Mouse (Mus musculus) cerebellum, postnatal 36 days (tissue): Measurements from ENCODE around the gene Kmt2a.
"Not testable (repeated sequence)": the region's sequence is repeated elsewhere in the genome, so short reads cannot be mapped to it uniquely, and the experiment has no call there.

ENCODE experiments used
- DNase-seq, 2 experiments: peaks; one replicate each; pipeline ENCODE4 v3.0.0; 2021 to 2022; ENCODE audit warnings: mixed read lengths in 2 of 2

Kmt2a gene

GRCm38 (mm10) chr9:44814179-44814578, 66.9 kb downstream of the Kmt2a start:
- DNase-seq = no peak

GRCm38 (mm10) chr9:44810316-44810715, 70.8 kb downstream of the Kmt2a start:
- no peak for DNase-seq

- DNase-seq = no peak
These were observed 73.3 kb downstream of the Kmt2a start for GRCm38 (mm10) chr9:44807778-44808177.

GRCm38 (mm10) chr9:44807141-44807540, 74.0 kb downstream of the Kmt2a start:
- no peak for DNase-seq

GRCm38 (mm10) chr9:44805536-44805935, 75.6 kb downstream of the Kmt2a start:
- no peak for DNase-seq

- DNase-seq = no peak
These were observed 76.4 kb downstream of the Kmt2a start for GRCm38 (mm10) chr9:44804678-44805077.

GRCm38 (mm10) chr9:44802808-44803450, 78.2 kb downstream of the Kmt2a start, which contains the start of gene Ttc36:
Gene Ttc36 (minus strand): TSS chr9:44803072.
- DNase-seq = no peak

- no peak for DNase-seq
These were observed 79.4 kb downstream of the Kmt2a start for GRCm38 (mm10) chr9:44801669-44802068.

- no peak for DNase-seq
These were observed 81.2 kb downstream of the Kmt2a start for GRCm38 (mm10) chr9:44799958-44800324.

- DNase-seq = peak; percentile 91 to 96
These were observed 81.8 kb downstream of the Kmt2a start, which contains the start of gene Tmem25 for GRCm38 (mm10) chr9:44799102-44799957. Gene Tmem25 (minus strand): TSS chr9:44799307.

GRCm38 (mm10) chr9:44798298-44798697, 82.8 kb downstream of the Kmt2a start:
- DNase-seq = peak; percentile 24 to 33

- no peak for DNase-seq
These were observed 88.3 kb downstream of the Kmt2a start for GRCm38 (mm10) chr9:44792842-44793241.

- peak; percentile 93 to 97 for DNase-seq
These were observed 108.1 kb downstream of the Kmt2a start for GRCm38 (mm10) chr9:44772750-44773651.

GRCm38 (mm10) chr9:44772392-44772749, 108.7 kb downstream of the Kmt2a start:
- no peak for DNase-seq

- no peak for DNase-seq
These were observed 109.7 kb downstream of the Kmt2a start for GRCm38 (mm10) chr9:44771376-44771775.

GRCm38 (mm10) chr9:44768029-44768394, 113.1 kb downstream of the Kmt2a start:
- not testable (repeated sequence) for DNase-seq

- peak; percentile 83 to 84 for DNase-seq
These were observed 113.7 kb downstream of the Kmt2a start, which contains the start of the genes Arcn1 and Ift46 for GRCm38 (mm10) chr9:44767101-44768028. Gene Arcn1 (minus strand): TSS chr9:44767845. Gene Ift46 (plus strand): TSS chr9:44767908.

GRCm38 (mm10) chr9:44760873-44761272, 120.2 kb downstream of the Kmt2a start:
- DNase-seq = no peak
